8 mouse cellular contexts compared by ENCODE assay signal in genomic region chr4:152027524-152027923, GRCm38 (mm10). TPM values are rescaled to one million over a fixed set of nuclear protein-coding genes. Genes with fewer than 3 reads are reported as not detected.
A peak's percentile ranks its signal among the peaks of the same experiment; 100 is the strongest.
DNase-seq lines count a peak whose midpoint lies in the region; ATAC-seq lines count a peak whose summit lies in the region.

Zbtb48 (minus strand) TSS chr4:152027671.

- peak within 1 kb of the TSS; percentile 75 for H3K9ac ChIP-seq in hindbrain, embryonic 16.5 days (ENCODE audit: low read depth, low read length)

- peak within 1 kb of the TSS; percentile 73 for H3K27ac ChIP-seq in hindbrain, embryonic 16.5 days (ENCODE audit: low read depth, low read length)
- H3K27ac ChIP-seq in macrophage, result peak within 1 kb of the TSS; percentile 10; the same call in 1 of the 2 replicates

- H3K36me3 ChIP-seq in hindbrain, embryonic 16.5 days (ENCODE audit: control insufficient read depth, insufficient read depth, low read length), result 0 out of 2 replicates have a peak, but pooled peaks cover 2% of the 10 kb centered on the region
- H3K36me3 ChIP-seq in macrophage (ENCODE audit: inconsistent target), result no peaks in the 10 kb centered on the region; the same call in 1 of the 2 replicates

- H3K4me2 ChIP-seq in hindbrain, embryonic 16.5 days (ENCODE audit: low read length), result peak within 1 kb of the TSS; percentile 97

- H3K9me3 ChIP-seq in hindbrain, embryonic 16.5 days (ENCODE audit: control insufficient read depth, low read length), result no peaks in the 10 kb centered on the region

- 0 out of 2 replicates have a peak, but pooled peaks cover 2% of the 10 kb centered on the region for H3K27me3 ChIP-seq in hindbrain, embryonic 16.5 days (replicated peaks; ENCODE audit: control insufficient read depth, insufficient read depth, low read length)

- ATAC-seq in hindbrain, embryonic 16.5 days, result peak; percentile 98

- peaks cover 32% of the 10 kb centered on the region; the same call in 1 of the 2 replicates for H3K79me2 ChIP-seq in macrophage (ENCODE audit: inconsistent target)

- under 1% methylated on average over 33 of the region's 35 CpGs for WGBS in hindbrain, embryonic 16.5 days
- WGBS in macrophage (ENCODE audit: missing documents), result under 1% methylated on average over 33 of the region's 35 CpGs

- peak; percentile 89 for DNase-seq in WW6 (ENCODE audit: low read depth, low spot score)
- peak; percentile 83 to 93 for DNase-seq in cerebellum, postnatal 4 days (ENCODE audit: low spot score in 2 of 2)
- peak; percentile 97 for DNase-seq in gastrocnemius, adult 18-20 months (ENCODE audit: low spot score)
- peak; percentile 92 to 97 for DNase-seq in left cerebral cortex, adult 18-20 months (ENCODE audit: low spot score in 2 of 2)
- peak; percentile 98 for DNase-seq in right cerebral cortex, adult 18-20 months
- DNase-seq in urinary bladder, postnatal 10 days (ENCODE audit: low spot score), result peak; percentile 77

- H3K4me3 ChIP-seq in hindbrain, embryonic 16.5 days (ENCODE audit: low read length), result peak within 1 kb of the TSS; percentile 75
- H3K4me3 ChIP-seq in macrophage (ENCODE audit: inconsistent target), result peak within 1 kb of the TSS; percentile 71

- H3K4me1 ChIP-seq in hindbrain, embryonic 16.5 days (ENCODE audit: control insufficient read depth, insufficient read depth, low read depth, low read length), result peaks cover 45% of the 10 kb centered on the region

RNA-seq across cellular contexts. Expression of gene Zbtb48, which starts in this region (rescaled TPM):
- total RNA-seq in gastrocnemius, adult 18-20 months (2021), result 1 to 10 TPM; 2.2 to 3.1 TPM
- polyA plus RNA-seq in hindbrain, embryonic 16.5 days (2015; fragmentation: Nextera tagmentation; extraction: Ambion mirVana), result 18.1 and 20.9 TPM in 2 replicates
- total RNA-seq in left cerebral cortex, adult 18-20 months (2021), result 10 to 100 TPM; 12.3 to 12.7 TPM
- 10 to 100 TPM in 22 of 26 experiments, 1 to 10 TPM in 4; 5.7 to 34.4 (median 20.8) TPM for total RNA-seq in macrophage (2018; cell fraction: chromatin; rRNA removed)
- 1 to 10 TPM in 23 of 26 experiments, under 1 TPM in 3; 0.47 to 4.4 (median 2.3) TPM for total RNA-seq in macrophage (2018; cell fraction: cytosol; rRNA removed)
- 10 to 100 TPM in 17 of 26 experiments, 1 to 10 TPM in 9; 3.2 to 35.7 (median 10.6) TPM for total RNA-seq in macrophage (2018; cell fraction: nucleus; rRNA removed)
- 3.5 to 5.0 TPM (median 4.8 TPM) in 3 replicates for polyA plus RNA-seq in macrophage (2018)

Comparison
In these comparisons a context has a peak if more than half of its experiments do, and no peak if none do; other contexts are left out.
1. Peak in every context shown above with its lines: DNase-seq, ATAC-seq, H3K4me3 ChIP-seq and H3K27ac ChIP-seq.